Mouse (Mus musculus) CH12.LX (cell line): ENCODE data around the gene Pwwp2b. TPM values are rescaled to one million over a fixed set of nuclear protein-coding genes. Genes with fewer than 3 reads are reported as not detected.
A peak's percentile ranks its signal among the peaks of the same experiment; 100 is the strongest.

Source experiments
- DNase-seq: peaks from one replicate; pipeline ENCODE4 v3.0.0-alpha.2; 2013; ENCODE audit errors: extremely low read depth
- H3K27ac ChIP-seq: 2 replicates; pipeline ENCODE4 v1.5.1; 2012; ENCODE audit warnings: low read depth, mild to moderate bottlenecking, control low read depth, moderate library complexity; ENCODE audit not compliant: insufficient read depth
- H3K27me3 ChIP-seq: replicated peaks from 2 replicates; pipeline ENCODE3; 2012; ENCODE audit warnings: inconsistent platforms
- H3K36me3 ChIP-seq, 2 experiments: replicated peaks in 1 of 2; 2 replicates each; pipeline versions ENCODE3 to v1.6.1; 2012; ENCODE audit warnings: inconsistent platforms in 1 of 2, low read length in 1 of 2, mild to moderate bottlenecking in 1 of 2, mixed read lengths in 1 of 2, moderate library complexity in 1 of 2; ENCODE audit not compliant: control insufficient read depth in 1 of 2, insufficient read depth in 1 of 2
- H3K4me1 ChIP-seq, 2 experiments: 2 replicates each; pipeline ENCODE4 v1.6.1; 2012; ENCODE audit warnings: inconsistent platforms in 1 of 2, moderate library complexity in 1 of 2; ENCODE audit not compliant: insufficient read depth in 2 of 2, control insufficient read depth in 1 of 2
- H3K4me2 ChIP-seq: 2 replicates; pipeline ENCODE4 v1.6.1; 2012; ENCODE audit warnings: low read depth, mild to moderate bottlenecking, control low read depth; ENCODE audit not compliant: poor library complexity, insufficient read depth, severe bottlenecking
- H3K4me3 ChIP-seq, 3 experiments: fragments of 150-350 bp in 1 of 3; sonication (generic) in 1 of 3; replicated peaks in 1 of 3; 2 replicates each; pipeline versions ENCODE3 to v1.5.1; 2011 to 2012; ENCODE audit warnings: low read depth in 2 of 3, low read length in 2 of 3, mild to moderate bottlenecking in 2 of 3, moderate library complexity in 2 of 3, control low read depth in 1 of 3, improper control_type of control experiment in 1 of 3, inconsistent platforms in 1 of 3, mixed read lengths in 1 of 3; ENCODE audit not compliant: poor library complexity in 1 of 3
- H3K79me2 ChIP-seq: replicated peaks from 2 replicates; pipeline ENCODE4 v1.6.1; 2012; ENCODE audit warnings: mild to moderate bottlenecking, moderate library complexity; ENCODE audit not compliant: control insufficient read depth, poor library complexity, insufficient read depth, severe bottlenecking; ENCODE audit errors: extremely low read depth
- H3K9ac ChIP-seq: 2 replicates; pipeline ENCODE4 v1.6.1; 2012; ENCODE audit warnings: low read depth, mild to moderate bottlenecking, control low read depth, moderate library complexity; ENCODE audit not compliant: insufficient read depth
- H3K9me3 ChIP-seq: replicated peaks from 2 replicates; pipeline ENCODE3; 2012; ENCODE audit warnings: low read length, inconsistent platforms, mixed read lengths
- BHLHE40 ChIP-seq: IDR thresholded peaks from 2 replicates; pipeline ENCODE4 v1.6.1; 2011; ENCODE audit warnings: mild to moderate bottlenecking, low read depth, low read length, improper control_type of control experiment
- CHD1 ChIP-seq: IDR thresholded peaks from 2 replicates; pipeline ENCODE4 v1.6.1; 2012; ENCODE audit warnings: low read depth, low read length, improper control_type of control experiment, inconsistent platforms
- CHD2 ChIP-seq: IDR thresholded peaks from 2 replicates; pipeline ENCODE4 v1.6.1; 2011; ENCODE audit warnings: low read length, improper control_type of control experiment
- E2F4 ChIP-seq: IDR thresholded peaks from 2 replicates; pipeline ENCODE4 v1.6.1; 2011; ENCODE audit warnings: low read depth, low read length, improper control_type of control experiment; ENCODE audit not compliant: insufficient replicate concordance
- ELF1 ChIP-seq: IDR thresholded peaks from 2 replicates; pipeline ENCODE4 v1.6.1; 2014; ENCODE audit warnings: low read depth, mild to moderate bottlenecking, inconsistent platforms, low read length, improper control_type of control experiment
- GABPA ChIP-seq: IDR thresholded peaks from 2 replicates; pipeline ENCODE4 v1.6.1; 2012; ENCODE audit warnings: low read depth, low read length, improper control_type of control experiment, inconsistent platforms; ENCODE audit not compliant: insufficient replicate concordance
- HCFC1 ChIP-seq: IDR thresholded peaks from 2 replicates; pipeline ENCODE4 v1.6.1; 2012; ENCODE audit warnings: low read depth, mild to moderate bottlenecking, inconsistent platforms, low read length, improper control_type of control experiment
- IRF4 ChIP-seq: IDR thresholded peaks from 2 replicates; pipeline ENCODE4 v1.6.1; 2014; ENCODE audit warnings: low read depth, mild to moderate bottlenecking, inconsistent platforms, low read length, improper control_type of control experiment
- JUN ChIP-seq: IDR thresholded peaks from 2 replicates; pipeline ENCODE4 v1.6.1; 2011; ENCODE audit warnings: low read depth, mild to moderate bottlenecking, low read length, improper control_type of control experiment, moderate library complexity; ENCODE audit not compliant: insufficient read depth
- JUND ChIP-seq: conservative IDR thresholded peaks from 2 replicates; pipeline ENCODE4 v1.6.1; 2011; ENCODE audit warnings: low read depth, low read length, improper control_type of control experiment
- KAT2A ChIP-seq: IDR thresholded peaks from 2 replicates; pipeline ENCODE4 v1.6.1; 2012; ENCODE audit warnings: low read length, improper control_type of control experiment, inconsistent platforms; ENCODE audit not compliant: insufficient replicate concordance
- MAFK ChIP-seq: IDR thresholded peaks from 2 replicates; pipeline ENCODE4 v1.6.1; 2011; ENCODE audit warnings: low read length, improper control_type of control experiment; ENCODE audit not compliant: insufficient replicate concordance
- MAX ChIP-seq: IDR thresholded peaks from 2 replicates; pipeline ENCODE4 v1.6.1; 2011; ENCODE audit warnings: low read length, improper control_type of control experiment
- MXI1 ChIP-seq: IDR thresholded peaks from 2 replicates; pipeline ENCODE4 v1.6.1; 2011; ENCODE audit warnings: mild to moderate bottlenecking, low read depth, low read length, improper control_type of control experiment
- NELFE ChIP-seq: IDR thresholded peaks from 2 replicates; pipeline ENCODE4 v1.6.1; 2011; ENCODE audit warnings: low read depth, low read length, improper control_type of control experiment
- NRF1 ChIP-seq: IDR thresholded peaks from 2 replicates; pipeline ENCODE4 v1.6.1; 2014; ENCODE audit warnings: low read depth, mild to moderate bottlenecking, inconsistent platforms, low read length, improper control_type of control experiment, moderate library complexity
- POLR2A ChIP-seq: IDR thresholded peaks from 2 replicates; pipeline ENCODE4 v1.6.1; 2011; ENCODE audit warnings: low read depth, mild to moderate bottlenecking, improper control_type of control experiment, low read length
- POLR2AphosphoS2 ChIP-seq: IDR thresholded peaks from 2 replicates; pipeline ENCODE4 v1.6.1; 2011; ENCODE audit warnings: low read depth, low read length, improper control_type of control experiment
- RCOR1 ChIP-seq: conservative IDR thresholded peaks from 2 replicates; pipeline ENCODE4 v1.6.1; 2012; ENCODE audit warnings: low read depth, mild to moderate bottlenecking, inconsistent platforms, low read length, improper control_type of control experiment
- SIN3A ChIP-seq: IDR thresholded peaks from 2 replicates; pipeline ENCODE4 v1.6.1; 2012; ENCODE audit warnings: low read length, improper control_type of control experiment, inconsistent platforms
- SMC3 ChIP-seq: IDR thresholded peaks from 2 replicates; pipeline ENCODE4 v1.6.1; 2011; ENCODE audit warnings: low read depth, low read length, improper control_type of control experiment
- TCF12 ChIP-seq: IDR thresholded peaks from 2 replicates; pipeline ENCODE4 v1.6.1; 2014; ENCODE audit warnings: low read depth, mild to moderate bottlenecking, inconsistent platforms, low read length, improper control_type of control experiment
- USF1 ChIP-seq: IDR thresholded peaks from 2 replicates; pipeline ENCODE4 v1.6.1; 2014; ENCODE audit warnings: low read depth, mild to moderate bottlenecking, inconsistent platforms, low read length, improper control_type of control experiment
- ZKSCAN1 ChIP-seq: IDR thresholded peaks from 2 replicates; pipeline ENCODE4 v1.6.1; 2012; ENCODE audit warnings: low read depth, inconsistent platforms, low read length, improper control_type of control experiment, borderline replicate concordance
- ZNF384 ChIP-seq: IDR thresholded peaks from 2 replicates; pipeline ENCODE4 v1.6.1; 2012; ENCODE audit warnings: low read depth, low read length, improper control_type of control experiment, inconsistent platforms
- dilution Hi-C: fragments of 300-500 bp; cut with MboI; formaldehyde crosslinking; loops from 2 replicates; pipeline ENCODE4 v1.14.3; 2020; ENCODE audit warnings: low sequenced_read_pairs; ENCODE audit not compliant: extremely low pct_unique_long_range_greater_than_20kb, extremely low pct_ligation_motif_present
- in situ Hi-C: fragments of 300-500 bp; cut with MboI; formaldehyde crosslinking; loops from 3 replicates; pipeline ENCODE4 v1.14.3; 2019; ENCODE audit warnings: low sequenced_read_pairs, low pct_ligation_motif_present, low pct_unique_long_range_greater_than_20kb, mixed read lengths
- polyA plus RNA-seq: library from polyadenylated mRNA; unstranded; fragments of >175 nt; gene quantifications from 2 replicates; pipeline ENCODE4 v1.2.1, GENCODE M21; 2012; ENCODE audit warnings: low read depth; ENCODE audit not compliant: insufficient read length
- total RNA-seq, 2 experiments: library from RNA; depleted of rRNA; stranded (reverse); fragments of 300-350 nt in 1 of 2; fragments of >200 nt in 1 of 2; gene quantifications; 2 replicates each; pipeline ENCODE4 v1.2.3; 2012 to 2014

Gene Pwwp2b
- total and polyA plus RNA-seq, 3 experiments: 0.08 TPM; not detected in 2

- Histone ChIP-seq H3K4me3 (no peak overlapping the region), H3K79me2 (no peaks in the 10 kb centered on the region), H3K9me3 (no peaks in the 10 kb centered on the region), H3K36me3 (no peaks in the 10 kb centered on the region), H3K27ac (no peak overlapping the region), H3K27me3 (peaks cover 89% of the 10 kb centered on the region), H3K9ac (no peak overlapping the region), H3K4me1 (no peaks in the 10 kb centered on the region), H3K4me2 (no peak overlapping the region)
- no peak for DNase-seq
- in situ Hi-C loops: no loop called here
- no peak for TF ChIP-seq JUN
- TF ChIP-seq CHD1: no peak
- TF ChIP-seq ZKSCAN1: no peak
- no peak for TF ChIP-seq HCFC1
- no peak for TF ChIP-seq USF1
- no peak for TF ChIP-seq MAX
- no peak for TF ChIP-seq SIN3A
- no peak for TF ChIP-seq JUND
- TF ChIP-seq KAT2A: no peak
- no peak for TF ChIP-seq MXI1
- no peak for TF ChIP-seq E2F4
- no peak for TF ChIP-seq CHD2
- no peak for TF ChIP-seq NRF1
- no peak for TF ChIP-seq ZNF384
- dilution Hi-C loops: no loop called here
These were observed 27.3 kb downstream of the Pwwp2b start for GRCm38 (mm10) chr7:139275586-139275985.

- H3K79me2 ChIP-seq: no peaks in the 10 kb centered on the region
- no peak for DNase-seq
- no peaks in the 10 kb centered on the region for H3K36me3 ChIP-seq
- H3K9ac ChIP-seq: no peak overlapping the region
- H3K27ac ChIP-seq: no peak overlapping the region
- no peak overlapping the region for H3K4me2 ChIP-seq
- peaks cover 90% of the 10 kb centered on the region for H3K27me3 ChIP-seq
- no peaks in the 10 kb centered on the region for H3K4me1 ChIP-seq
- in situ Hi-C loops (no loop called here), dilution Hi-C loops (no loop called here)
- no peak for TF ChIP-seq POLR2AphosphoS2
- TF ChIP-seq BHLHE40: 0 out of 2 replicates have a peak, but pooled peaks have one; percentile 13
- H3K9me3 ChIP-seq: no peaks in the 10 kb centered on the region
- no peak overlapping the region for H3K4me3 ChIP-seq
These were observed 27.9 kb downstream of the Pwwp2b start for GRCm38 (mm10) chr7:139276150-139276549.

GRCm38 (mm10) chr7:139277536-139277935, 29.3 kb downstream of the Pwwp2b start:
- DNase-seq: no peak

More at GRCm38 (mm10) chr7:139277536-139277935, 29.3 kb downstream of the Pwwp2b start:
- Histone ChIP-seq H3K27me3 (peaks cover 87% of the 10 kb centered on the region), H3K4me2 (no peak overlapping the region), H3K9me3 (no peaks in the 10 kb centered on the region), H3K36me3 (no peaks in the 10 kb centered on the region), H3K4me3 (no peak overlapping the region), H3K9ac (no peak overlapping the region), H3K27ac (no peak overlapping the region), H3K79me2 (no peaks in the 10 kb centered on the region), H3K4me1 (no peaks in the 10 kb centered on the region)
- TF ChIP-seq SMC3 (no peak), POLR2A (no peak), IRF4 (no peak), MXI1 (no peak), CHD1 (no peak), MAFK (no peak), TCF12 (no peak), GABPA (no peak), CHD2 (no peak), USF1 (no peak), RCOR1 (no peak), NELFE (no peak), ELF1 (no peak)
- dilution Hi-C loops: no loop called here
- in situ Hi-C loops: no loop called here
